Mouse (Mus musculus): ENCODE measurements at regions not wholly inside any gene's neighbourhood (a gene's known extent, or its start where the extent isn't known, plus 50 kb on each side); places are given as distances from the start of the nearest gene placed in this dataset.

GRCm38 (mm10) chr8:78018430-78019180, 194.5 kb upstream of the Ttc29 start:
- TF ChIP-seq CTCF (IDR thresholded peaks at IDR 0.05; ENCODE audit: insufficient read depth, low read depth, low read length): no peak
- TF ChIP-seq POLR2A (IDR thresholded peaks at IDR 0.05; ENCODE audit: insufficient read depth, low read depth, low read length): no peak

All from olfactory bulb, adult 2 months (tissue).